Comparison of ENCODE assay signal across 12 mouse cellular contexts in genomic region chr5:113904987-113905386, GRCm38 (mm10). TPM values are rescaled to one million over a fixed set of nuclear protein-coding genes. Genes with fewer than 3 reads are reported as not detected.
A peak's percentile ranks its signal among the peaks of the same experiment; 100 is the strongest.
DNase-seq lines count a peak whose midpoint lies in the region; ATAC-seq and TF ChIP-seq lines count a peak whose summit lies in the region.
"Had no signal": no experiment of that assay in that cellular context is flagged by ENCODE, and none has a peak within 500 bp of the region (broad histone marks: within the 10 kb centered on the region; RNA-seq: fewer than 3 reads in every experiment).

No protein-coding gene starts in this region.

- TF ChIP-seq EP300 in stomach, postnatal 0 days (optimal IDR thresholded peaks at IDR 0.05): no peak

- H3K9ac ChIP-seq in midbrain, embryonic 12.5 days (replicated peaks): 0 out of 2 replicates have a peak overlapping the region, but pooled peaks have one; percentile 2
- no peak overlapping the region for H3K9ac ChIP-seq in midbrain, embryonic 11.5 days (ENCODE audit: low read length)
- H3K9ac ChIP-seq in intestine, embryonic 16.5 days (ENCODE audit: low read depth, low read length): no peak overlapping the region
- H3K9ac ChIP-seq in stomach, postnatal 0 days (ENCODE audit: low read length): no peak overlapping the region
- H3K9ac ChIP-seq: liver, embryonic 13.5 days had no signal

- no peaks in the 10 kb centered on the region for H3K27me3 ChIP-seq in heart, embryonic 10.5 days (ENCODE audit: insufficient read depth, poor library complexity, severe bottlenecking)
- no peaks in the 10 kb centered on the region for H3K27me3 ChIP-seq in midbrain, embryonic 12.5 days
- no peaks in the 10 kb centered on the region for H3K27me3 ChIP-seq in midbrain, embryonic 11.5 days (ENCODE audit: control insufficient read depth, insufficient read depth, low read length)
- no peaks in the 10 kb centered on the region for H3K27me3 ChIP-seq in intestine, embryonic 16.5 days (replicated peaks; ENCODE audit: control insufficient read depth, insufficient read depth, low read length)
- H3K27me3 ChIP-seq in stomach, postnatal 0 days (ENCODE audit: control insufficient read depth, insufficient read depth, low read length): no peaks in the 10 kb centered on the region
- H3K27me3 ChIP-seq: liver, embryonic 13.5 days had no signal

- H3K4me3 ChIP-seq in heart, embryonic 10.5 days: 0 out of 2 replicates have a peak overlapping the region, but pooled peaks have one; percentile 15
- H3K4me3 ChIP-seq in midbrain, embryonic 12.5 days: no peak overlapping the region
- H3K4me3 ChIP-seq in midbrain, embryonic 11.5 days (ENCODE audit: low read depth, low read length): no peak overlapping the region
- H3K4me3 ChIP-seq in intestine, embryonic 16.5 days (ENCODE audit: low read length): no peak overlapping the region
- no peak overlapping the region for H3K4me3 ChIP-seq in stomach, postnatal 0 days (ENCODE audit: low read depth, low read length)
- H3K4me3 ChIP-seq: liver, embryonic 13.5 days had no signal

- no peak for TF ChIP-seq CTCF in stomach, postnatal 0 days (IDR thresholded peaks at IDR 0.05; ENCODE audit: low read depth)

- no peaks in the 10 kb centered on the region for H3K36me3 ChIP-seq in heart, embryonic 10.5 days
- H3K36me3 ChIP-seq in midbrain, embryonic 12.5 days: no peaks in the 10 kb centered on the region
- no peaks in the 10 kb centered on the region for H3K36me3 ChIP-seq in midbrain, embryonic 11.5 days (ENCODE audit: control insufficient read depth, insufficient read depth, low read length)
- H3K36me3 ChIP-seq in intestine, embryonic 16.5 days (ENCODE audit: control insufficient read depth, insufficient read depth, low read length): no peaks in the 10 kb centered on the region
- H3K36me3 ChIP-seq in stomach, postnatal 0 days (ENCODE audit: control insufficient read depth, insufficient read depth, low read length): no peaks in the 10 kb centered on the region
- H3K36me3 ChIP-seq: liver, embryonic 13.5 days had no signal

- H3K27ac ChIP-seq in heart, embryonic 10.5 days: peak overlapping the region; percentile 54; the same call in 1 of the 2 replicates
- H3K27ac ChIP-seq in midbrain, embryonic 12.5 days (replicated peaks): no peak overlapping the region
- no peak overlapping the region for H3K27ac ChIP-seq in midbrain, embryonic 11.5 days (ENCODE audit: low read depth, low read length)
- H3K27ac ChIP-seq in intestine, embryonic 16.5 days (ENCODE audit: low read length): no peak overlapping the region
- H3K27ac ChIP-seq in stomach, postnatal 0 days (replicated peaks): 0 out of 2 replicates have a peak overlapping the region, but pooled peaks have one; percentile 9

- H3K4me2 ChIP-seq in midbrain, embryonic 12.5 days (replicated peaks): peak overlapping the region; percentile 72; the same call in 1 of the 2 replicates
- no peak overlapping the region for H3K4me2 ChIP-seq in midbrain, embryonic 11.5 days
- peak overlapping the region; percentile 67; the same call in 1 of the 2 replicates for H3K4me2 ChIP-seq in intestine, embryonic 16.5 days (ENCODE audit: low read depth, low read length)
- no peak overlapping the region; the same call in 1 of the 2 replicates for H3K4me2 ChIP-seq in stomach, postnatal 0 days (replicated peaks; ENCODE audit: low read depth)
- H3K4me2 ChIP-seq: liver, embryonic 13.5 days had no signal

- ATAC-seq in midbrain, embryonic 12.5 days (ENCODE audit: low FRiP score, low read depth): no peak
- ATAC-seq in midbrain, embryonic 11.5 days (ENCODE audit: low FRiP score): no peak
- ATAC-seq in intestine, embryonic 16.5 days: no peak
- ATAC-seq in stomach, postnatal 0 days (ENCODE audit: low FRiP score, low TSS enrichment): no peak
- ATAC-seq: inflammation-experienced regulatory T-cells, adult 6 months had no signal

- 21% methylated on average over 4 of the region's 4 CpGs for WGBS in heart, embryonic 10.5 days
- 43% methylated on average over 4 of the region's 4 CpGs for WGBS in midbrain, embryonic 12.5 days
- WGBS in midbrain, embryonic 11.5 days: 58% methylated on average over 4 of the region's 4 CpGs
- WGBS in intestine, embryonic 16.5 days: 35% methylated on average over 4 of the region's 4 CpGs
- 37% methylated on average over 4 of the region's 4 CpGs for WGBS in stomach, postnatal 0 days

- H3K4me1 ChIP-seq in heart, embryonic 10.5 days: peaks cover 77% of the 10 kb centered on the region
- peaks cover 67% of the 10 kb centered on the region for H3K4me1 ChIP-seq in midbrain, embryonic 12.5 days
- H3K4me1 ChIP-seq in midbrain, embryonic 11.5 days (ENCODE audit: control insufficient read depth, insufficient read depth, low read length): peaks cover 35% of the 10 kb centered on the region
- peaks cover 52% of the 10 kb centered on the region for H3K4me1 ChIP-seq in intestine, embryonic 16.5 days (ENCODE audit: control insufficient read depth, insufficient read depth, low read length)
- H3K4me1 ChIP-seq in stomach, postnatal 0 days (replicated peaks; ENCODE audit: control insufficient read depth, insufficient read depth): peaks cover 17% of the 10 kb centered on the region; the same call in 1 of the 2 replicates

- no peak for DNase-seq in heart, embryonic 10.5 days (ENCODE audit: low spot score)
- no peak for DNase-seq in heart, postnatal 4 days
- no peak for DNase-seq in midbrain, embryonic 11.5 days (ENCODE audit: low spot score, missing footprints)
- DNase-seq in stomach, postnatal 0 days (ENCODE audit: low spot score): no peak
- DNase-seq in ovary, postnatal 36 days (ENCODE audit: low spot score): no peak
- no peak for DNase-seq in layer of hippocampus, postnatal 10 days (ENCODE audit: low spot score in 2 of 2)
- DNase-seq: cerebellum, adult 11 months; liver, embryonic 13.5 days; right cerebral cortex, postnatal 4 days had no signal

- H3K9me3 ChIP-seq in heart, embryonic 10.5 days: no peaks in the 10 kb centered on the region
- no peaks in the 10 kb centered on the region for H3K9me3 ChIP-seq in midbrain, embryonic 12.5 days
- H3K9me3 ChIP-seq in midbrain, embryonic 11.5 days (ENCODE audit: control insufficient read depth, low read length): no peaks in the 10 kb centered on the region
- no peaks in the 10 kb centered on the region for H3K9me3 ChIP-seq in intestine, embryonic 16.5 days (ENCODE audit: control insufficient read depth, low read length)
- no peaks in the 10 kb centered on the region for H3K9me3 ChIP-seq in stomach, postnatal 0 days (ENCODE audit: control insufficient read depth, low read length)
- H3K9me3 ChIP-seq: liver, embryonic 13.5 days had no signal

RNA-seq across cellular contexts. Expression of gene Coro1c, which starts 3.6 kb away (rescaled TPM):
- 163 and 178 TPM in 2 replicates for polyA plus RNA-seq in heart, embryonic 10.5 days (2016; fragmentation: Nextera tagmentation; extraction: Ambion mirVana)
- total RNA-seq in heart, postnatal 4 days (2021): 100 to 1,000 TPM in 1 of 2 experiments, 10 to 100 TPM in 1; 92.4 to 108 TPM
- 227 and 244 TPM in 2 replicates for polyA plus RNA-seq in midbrain, embryonic 12.5 days (2016; fragmentation: Nextera tagmentation; extraction: Ambion mirVana)
- polyA plus RNA-seq in midbrain, embryonic 11.5 days (2014; fragmentation: Nextera tagmentation; extraction: Ambion mirVana): 201 and 205 TPM in 2 replicates
- polyA plus RNA-seq in intestine, embryonic 16.5 days (2015; fragmentation: Nextera tagmentation; extraction: Ambion mirVana): 175 and 183 TPM in 2 replicates
- 91.6 and 93.6 TPM in 2 replicates for polyA plus RNA-seq in stomach, postnatal 0 days (2015; fragmentation: Nextera tagmentation; extraction: Ambion mirVana)
- 100 to 1,000 TPM; 104 TPM for total RNA-seq in layer of hippocampus, postnatal 10 days (2021)

Comparison
In these comparisons a context has a peak if more than half of its experiments do, and no peak if none do; other contexts are left out.
1. H3K4me2 ChIP-seq: peak in midbrain, embryonic 12.5 days (single experiment) and intestine, embryonic 16.5 days (single experiment); none in midbrain, embryonic 11.5 days (single experiment) and stomach, postnatal 0 days (single experiment).
2. H3K27ac ChIP-seq: peak in heart, embryonic 10.5 days (single experiment) and stomach, postnatal 0 days (single experiment); none in midbrain, embryonic 12.5 days (single experiment), midbrain, embryonic 11.5 days (single experiment) and intestine, embryonic 16.5 days (single experiment).